Mouse (Mus musculus): ENCODE results near the gene Olfr802.

Gene Olfr802

DNA sequence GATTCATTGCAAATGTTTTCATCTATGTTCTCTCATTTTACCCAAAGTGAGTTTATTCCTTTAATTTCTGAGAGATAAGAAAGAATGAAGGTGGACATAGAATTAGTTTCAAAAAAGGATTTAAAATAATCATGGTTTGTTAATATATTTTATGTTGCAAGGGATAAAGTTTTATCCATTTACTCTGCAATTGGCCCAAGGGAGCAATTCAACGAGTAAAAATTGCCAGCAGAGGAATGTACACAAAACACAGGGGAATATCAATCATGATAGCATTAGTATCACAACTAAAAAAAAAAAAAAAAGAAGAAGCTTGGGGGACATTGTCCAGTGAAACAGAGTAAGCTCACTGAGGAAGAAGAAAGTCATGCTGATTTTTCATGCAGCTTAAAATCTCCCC lies at the start of gene Olfr802:
TSS of gene Olfr802 (minus strand) at position 101 of the 400 bp plus-strand sequence.
- in situ Hi-C loops (cut with MboI, MseI) = no loop called here

DNA sequence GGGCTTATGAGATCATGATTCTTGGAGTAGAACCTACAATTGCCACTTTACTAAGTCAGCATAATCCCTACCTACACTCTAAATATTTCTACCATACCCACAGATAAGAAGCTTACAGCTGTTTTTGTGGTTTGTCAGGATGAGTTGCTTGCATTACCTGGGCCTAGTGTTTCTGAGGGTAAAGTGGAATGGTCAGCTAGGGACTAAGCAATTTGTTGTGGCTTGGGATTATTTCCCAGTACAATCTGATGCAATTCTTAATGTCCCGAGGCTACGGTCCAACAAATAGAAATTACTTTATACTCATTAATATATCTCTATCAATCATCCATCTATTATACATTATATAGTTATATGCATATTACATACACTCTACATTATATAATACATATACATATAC lies 41.3 kb upstream of the Olfr802 start, which contains the start of gene Olfr805:
TSS of gene Olfr805 (minus strand) at position 101 of the 400 bp plus-strand sequence.
- in situ Hi-C loops (cut with MboI, MseI) = no loop called here

- in situ Hi-C loops (cut with MboI, MseI) = no loop called here
Measured at GRCm38 (mm10) chr10:129702910-129703309, 14.9 kb upstream of the Olfr802 start, which contains the start of gene Olfr804. Gene Olfr804 (plus strand): TSS chr10:129703210.

DNA sequence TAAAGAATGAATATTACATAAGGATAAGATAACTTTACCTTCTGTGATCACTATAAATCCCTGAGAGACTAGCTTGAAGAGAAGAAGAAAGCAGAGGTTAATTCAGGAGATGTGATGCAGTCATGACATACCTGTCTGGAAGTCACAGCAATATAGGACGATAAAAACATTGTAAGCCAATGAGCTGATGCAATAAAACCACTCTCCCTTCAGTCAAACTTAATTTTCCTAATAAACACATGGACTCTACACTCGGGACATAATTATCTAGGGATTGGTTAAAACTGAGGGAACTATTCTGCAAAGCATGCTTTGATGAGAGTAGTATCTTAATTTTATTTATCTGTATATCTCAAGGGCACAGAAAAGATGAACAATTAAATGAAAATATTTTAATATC lies 6.2 kb upstream of the Olfr802 start, which contains the start of gene Olfr803:
TSS of gene Olfr803 (minus strand) at position 101 of the 400 bp plus-strand sequence.
- in situ Hi-C loops (cut with MboI, MseI) = no loop called here

GRCm38 (mm10) chr10:129673765-129674164 lies 14.2 kb downstream of the Olfr802 start, which contains the start of gene Olfr801:
Gene Olfr801 (minus strand): TSS chr10:129673865.
- in situ Hi-C loops (cut with MboI, MseI) = no loop called here

DNA sequence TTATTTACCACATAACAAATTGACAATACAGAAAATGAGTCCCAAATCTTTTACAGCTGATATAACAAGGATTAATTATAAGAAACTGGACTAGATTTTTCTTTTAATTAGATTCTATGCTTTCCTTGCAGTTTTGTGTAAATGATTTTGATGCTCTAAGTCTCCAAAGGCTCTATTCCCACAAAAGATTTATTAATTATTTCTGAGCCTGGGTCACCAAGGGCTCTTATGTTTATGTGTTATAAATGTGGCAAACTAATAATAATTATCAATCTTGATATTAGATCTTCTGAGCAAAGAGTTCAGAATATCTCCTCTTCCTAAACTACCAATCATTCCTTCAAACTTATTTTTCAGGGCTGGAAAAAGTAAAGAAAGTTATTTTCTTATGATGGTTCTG lies 30.6 kb downstream of the Olfr802 start, which contains the start of gene Olfr800:
TSS of gene Olfr800 (plus strand) at position 301 of the 400 bp plus-strand sequence.
- in situ Hi-C loops (cut with MboI, MseI) = loop anchor here in 1 of 2 experiments (10.0 kb wide), 1 partner anchor 873 kb away; no protein-coding TSS in a partner anchor

GRCm38 (mm10) chr10:129651763-129652162 lies 36.2 kb downstream of the Olfr802 start:
- in situ Hi-C loops (cut with MboI, MseI) = loop anchor here in 1 of 2 experiments (10.0 kb wide), 1 partner anchor 867 kb away; no protein-coding TSS in a partner anchor

- in situ Hi-C loops (cut with MboI, MseI) = no loop called here
Measured at GRCm38 (mm10) chr10:129637184-129637583, 50.8 kb downstream of the Olfr802 start, which contains the start of gene Olfr799. Gene Olfr799 (plus strand): TSS chr10:129637484.

GRCm38 (mm10) chr10:129627834-129628233 lies 60.1 kb downstream of the Olfr802 start, which contains the start of gene Olfr798:
Gene Olfr798 (minus strand): TSS chr10:129627934.
- in situ Hi-C loops (cut with MboI, MseI) = no loop called here
